Mouse (Mus musculus): ENCODE data around the gene Nfkbid. TPM values are rescaled to one million over a fixed set of nuclear protein-coding genes. Genes with fewer than 3 reads are reported as not detected.

Gene Nfkbid
- polyA plus RNA-seq, 1 experiment from 2014 or later, result 1.0 TPM

DNA sequence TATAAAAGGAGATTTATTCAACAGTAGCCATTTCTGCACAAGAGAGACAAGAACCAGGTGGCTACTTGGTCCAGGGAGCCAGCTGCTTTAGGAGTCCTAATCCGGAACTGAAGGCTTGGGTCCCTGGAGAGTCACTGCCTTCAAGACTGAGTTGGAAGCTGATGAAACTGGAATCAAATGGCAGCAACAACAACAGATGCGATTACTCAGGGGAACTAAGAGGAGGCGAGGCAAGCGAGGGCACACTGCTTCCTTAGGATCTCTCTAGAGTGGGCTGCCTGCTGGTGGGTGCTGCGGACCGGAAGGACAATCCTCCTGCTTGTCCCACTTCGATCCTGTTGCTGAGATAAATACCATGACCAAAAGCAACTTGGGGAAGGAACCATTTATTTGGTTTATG lies 21.9 kb upstream of the Nfkbid start:
- WGBS, result 38% methylated on average over 7 of the region's 7 CpGs

DNA sequence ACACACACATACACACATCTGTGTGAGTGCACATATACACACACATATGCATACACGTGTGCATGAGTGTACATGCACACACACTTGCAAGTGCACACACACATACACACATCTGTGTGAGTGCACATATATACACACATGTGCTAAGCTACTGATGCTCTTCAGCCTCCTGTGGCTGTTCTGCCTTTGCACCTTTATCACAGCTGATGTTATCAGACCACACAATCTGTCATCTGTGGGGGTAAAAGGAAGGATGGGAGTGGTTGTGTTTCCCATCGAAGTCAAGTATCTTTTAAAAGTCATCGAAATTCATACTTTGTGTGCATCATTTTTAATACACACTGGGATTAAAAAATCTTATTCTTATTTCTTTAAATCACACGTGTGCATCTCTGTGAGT lies 19.2 kb upstream of the Nfkbid start:
- Histone ChIP-seq H3K27me3 (replicated peaks; ENCODE audit: control insufficient read depth, insufficient read depth, low read length) (no peaks in the 10 kb centered on the region), H3K27ac (replicated peaks; ENCODE audit: low read depth, low read length) (no peak overlapping the region), H3K36me3 (ENCODE audit: control insufficient read depth, insufficient read depth, low read length) (no peaks in the 10 kb centered on the region), H3K9ac (ENCODE audit: low read depth, low read length) (no peak overlapping the region), H3K4me2 (ENCODE audit: low read depth, low read length) (no peak overlapping the region), H3K9me3 (ENCODE audit: control insufficient read depth, low read length) (no peaks in the 10 kb centered on the region), H3K4me1 (ENCODE audit: control insufficient read depth, insufficient read depth, low read length) (no peaks in the 10 kb centered on the region), H3K4me3 (ENCODE audit: low read depth, low read length) (no peak overlapping the region)
- DNase-seq (ENCODE audit: low spot score) (no peak), ATAC-seq (ENCODE audit: low read depth) (no peak)
- 69% methylated on average over 4 of the region's 4 CpGs for WGBS

More for the DNA sequence above, 21.9 kb upstream of the Nfkbid start:
- Histone ChIP-seq H3K36me3 (ENCODE audit: control insufficient read depth, insufficient read depth, low read length) (no peaks in the 10 kb centered on the region), H3K4me1 (ENCODE audit: control insufficient read depth, insufficient read depth, low read length) (no peaks in the 10 kb centered on the region), H3K27ac (replicated peaks; ENCODE audit: low read depth, low read length) (no peak overlapping the region), H3K27me3 (replicated peaks; ENCODE audit: control insufficient read depth, insufficient read depth, low read length) (no peaks in the 10 kb centered on the region), H3K4me3 (ENCODE audit: low read depth, low read length) (no peak overlapping the region), H3K4me2 (ENCODE audit: low read depth, low read length) (no peak overlapping the region), H3K9me3 (ENCODE audit: control insufficient read depth, low read length) (no peaks in the 10 kb centered on the region), H3K9ac (ENCODE audit: low read depth, low read length) (no peak overlapping the region)
- DNase-seq (ENCODE audit: low spot score) (peak; percentile 78), ATAC-seq (ENCODE audit: low read depth) (peak; percentile 57; the same call in 1 of the 2 replicates)

DNA sequence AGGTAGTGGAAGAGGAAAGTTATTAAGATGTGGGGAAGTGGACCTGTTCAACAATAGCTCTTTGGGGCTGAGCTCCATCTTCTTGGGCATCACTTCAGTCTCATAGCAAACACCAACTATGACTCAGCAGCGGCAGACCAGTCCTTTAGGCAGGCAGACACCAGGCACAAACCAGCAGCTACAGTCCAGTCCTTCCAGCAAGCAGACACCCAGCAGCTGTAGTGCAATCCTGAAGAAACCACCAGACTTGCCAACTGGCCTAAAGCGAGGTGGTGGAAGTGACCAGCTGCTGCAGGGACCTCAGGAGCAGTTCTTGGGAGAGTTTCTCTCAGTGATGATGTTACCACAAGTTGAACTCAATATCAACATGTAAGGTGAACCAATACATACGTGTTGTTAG lies 12.9 kb upstream of the Nfkbid start:
- Histone ChIP-seq H3K36me3 (ENCODE audit: control insufficient read depth, insufficient read depth, low read length) (no peaks in the 10 kb centered on the region), H3K9ac (ENCODE audit: low read depth, low read length) (no peak overlapping the region), H3K4me1 (ENCODE audit: control insufficient read depth, insufficient read depth, low read length) (no peaks in the 10 kb centered on the region), H3K27ac (replicated peaks; ENCODE audit: low read depth, low read length) (no peak overlapping the region), H3K9me3 (ENCODE audit: control insufficient read depth, low read length) (no peaks in the 10 kb centered on the region), H3K4me2 (ENCODE audit: low read depth, low read length) (no peak overlapping the region), H3K27me3 (replicated peaks; ENCODE audit: control insufficient read depth, insufficient read depth, low read length) (no peaks in the 10 kb centered on the region), H3K4me3 (ENCODE audit: low read depth, low read length) (no peak overlapping the region)
- WGBS, result 83% methylated on average over 3 of the region's 3 CpGs
- DNase-seq (ENCODE audit: low spot score) (no peak), ATAC-seq (ENCODE audit: low read depth) (no peak)

DNA sequence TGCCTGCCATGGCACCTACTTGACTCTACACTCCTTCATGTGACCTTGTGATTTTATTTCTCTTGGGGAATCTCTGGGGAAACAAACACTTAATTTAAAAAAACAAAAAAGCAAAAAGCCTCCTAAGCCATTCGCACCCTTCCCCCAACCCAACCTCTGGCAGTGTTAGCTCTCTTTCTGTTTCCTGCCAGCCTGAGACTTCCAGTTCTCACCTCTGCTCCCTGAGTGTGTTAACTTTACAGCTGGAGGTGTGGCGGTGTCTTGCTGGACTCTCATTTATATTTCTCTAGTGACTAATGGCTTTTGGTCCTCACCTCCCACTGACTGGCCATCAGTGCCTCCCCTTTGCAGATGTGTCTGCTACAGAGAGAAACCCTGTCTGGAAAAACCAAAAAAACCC lies 11.7 kb upstream of the Nfkbid start:
- H3K9ac ChIP-seq (ENCODE audit: low read depth, low read length), result no peak overlapping the region
- H3K4me2 ChIP-seq (ENCODE audit: low read depth, low read length), result no peak overlapping the region
- DNase-seq (ENCODE audit: low spot score) (no peak), ATAC-seq (ENCODE audit: low read depth) (no peak)
- no peak overlapping the region for H3K27ac ChIP-seq (replicated peaks; ENCODE audit: low read depth, low read length)
- no peaks in the 10 kb centered on the region for H3K27me3 ChIP-seq (replicated peaks; ENCODE audit: control insufficient read depth, insufficient read depth, low read length)
- H3K36me3 ChIP-seq (ENCODE audit: control insufficient read depth, insufficient read depth, low read length), result no peaks in the 10 kb centered on the region
- H3K4me1 ChIP-seq (ENCODE audit: control insufficient read depth, insufficient read depth, low read length), result no peaks in the 10 kb centered on the region
- no peaks in the 10 kb centered on the region for H3K9me3 ChIP-seq (ENCODE audit: control insufficient read depth, low read length)
- no peak overlapping the region for H3K4me3 ChIP-seq (ENCODE audit: low read depth, low read length)
- WGBS, result 79% methylated on average over 2 of the region's 2 CpGs

DNA sequence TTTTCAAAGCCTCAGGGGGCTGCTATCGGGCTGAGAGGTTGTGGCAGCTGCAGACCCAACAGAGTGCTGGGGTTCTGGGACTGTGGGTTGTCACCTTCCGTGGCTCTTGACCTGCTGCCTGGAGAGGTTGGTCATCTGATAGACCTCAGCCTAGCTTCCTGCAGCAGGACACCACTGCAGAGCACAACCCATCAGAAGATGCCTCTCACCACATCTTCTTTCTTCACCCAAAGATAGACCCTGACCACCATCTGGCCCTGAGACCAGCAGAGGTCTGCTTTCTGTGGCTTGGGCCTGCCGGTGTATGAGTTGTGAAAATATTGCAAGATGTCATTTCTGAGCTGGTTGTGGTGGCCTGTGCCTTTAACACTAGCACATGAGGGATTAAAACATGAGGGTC lies 10.5 kb upstream of the Nfkbid start:
- ATAC-seq (ENCODE audit: low read depth) (no peak), DNase-seq (ENCODE audit: low spot score) (no peak)
- WGBS, result 66% methylated on average over 3 of the region's 3 CpGs
- no peaks in the 10 kb centered on the region for H3K27me3 ChIP-seq (replicated peaks; ENCODE audit: control insufficient read depth, insufficient read depth, low read length)
- H3K9ac ChIP-seq (ENCODE audit: low read depth, low read length), result no peak overlapping the region
- H3K4me1 ChIP-seq (ENCODE audit: control insufficient read depth, insufficient read depth, low read length), result no peaks in the 10 kb centered on the region
- H3K9me3 ChIP-seq (ENCODE audit: control insufficient read depth, low read length), result no peaks in the 10 kb centered on the region
- H3K36me3 ChIP-seq (ENCODE audit: control insufficient read depth, insufficient read depth, low read length), result no peaks in the 10 kb centered on the region
- no peak overlapping the region for H3K4me2 ChIP-seq (ENCODE audit: low read depth, low read length)
- no peak overlapping the region for H3K4me3 ChIP-seq (ENCODE audit: low read depth, low read length)
- no peak overlapping the region for H3K27ac ChIP-seq (replicated peaks; ENCODE audit: low read depth, low read length)

DNA sequence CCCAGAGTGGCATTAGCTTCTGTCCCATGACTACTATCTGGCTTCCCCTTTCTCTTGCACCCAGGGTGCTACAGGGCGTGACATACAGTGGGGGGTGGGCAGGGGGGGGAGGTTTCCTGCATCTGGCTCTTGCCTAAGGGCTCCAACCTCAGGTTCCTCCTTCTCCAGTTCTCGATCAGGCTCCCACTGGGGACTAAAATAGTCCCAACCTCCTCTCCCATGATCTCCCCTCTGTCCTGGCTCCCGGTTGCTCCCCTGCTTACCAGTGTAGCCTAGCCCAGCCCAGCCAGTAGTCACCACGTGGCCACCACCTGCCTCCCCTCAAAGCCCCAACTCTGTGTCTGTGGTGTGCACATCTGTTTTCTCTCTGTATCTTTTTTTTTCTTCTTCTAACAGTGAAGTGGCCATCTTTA lies 8.8 kb upstream of the Nfkbid start:
- WGBS, result 38% methylated on average over 4 of the region's 4 CpGs
- ATAC-seq (ENCODE audit: low read depth), result no peak

DNA sequence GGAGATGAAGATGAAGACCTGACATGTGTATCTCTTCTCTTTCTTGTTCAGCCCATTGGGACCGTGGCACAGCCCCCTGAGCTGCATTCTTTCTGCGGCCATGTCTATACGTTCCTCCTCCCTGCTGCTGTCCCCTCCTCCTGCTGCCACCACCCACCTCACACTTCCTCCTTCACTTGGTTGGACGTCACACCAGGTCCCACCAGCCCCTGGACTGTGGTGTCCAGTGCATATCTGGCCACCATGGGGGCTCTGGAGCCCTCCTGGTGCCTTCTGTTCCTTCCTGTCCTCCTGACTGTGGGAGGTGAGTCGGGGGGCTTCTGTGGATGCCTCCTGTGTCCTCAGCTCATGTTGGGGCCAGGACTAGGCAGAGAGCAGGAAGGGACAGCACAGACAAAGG lies 7.9 kb upstream of the Nfkbid start, which contains the start of gene Tyrobp:
Gene Tyrobp, plus strand, starts transcription at position 165 of the 400 bp plus-strand sequence.
- no peak within 1 kb of the TSS for H3K27ac ChIP-seq (replicated peaks; ENCODE audit: low read depth, low read length)
- H3K27me3 ChIP-seq (replicated peaks; ENCODE audit: control insufficient read depth, insufficient read depth, low read length), result no peaks in the 10 kb centered on the region
- peaks cover 1% of the 10 kb centered on the region; the same call in 1 of the 2 replicates for H3K9me3 ChIP-seq (ENCODE audit: control insufficient read depth, low read length)
- WGBS, result 64% methylated on average over 5 of the region's 5 CpGs
- no peak within 1 kb of the TSS for H3K4me2 ChIP-seq (ENCODE audit: low read depth, low read length)
- H3K36me3 ChIP-seq (ENCODE audit: control insufficient read depth, insufficient read depth, low read length), result no peaks in the 10 kb centered on the region
- H3K4me3 ChIP-seq (ENCODE audit: low read depth, low read length), result no peak within 1 kb of the TSS
- H3K9ac ChIP-seq (ENCODE audit: low read depth, low read length), result no peak within 1 kb of the TSS
- no peak for DNase-seq (ENCODE audit: low spot score)
- no peaks in the 10 kb centered on the region for H3K4me1 ChIP-seq (ENCODE audit: control insufficient read depth, insufficient read depth, low read length)
- no peak for ATAC-seq (ENCODE audit: low read depth)

More for the DNA sequence above, 8.8 kb upstream of the Nfkbid start:
- Histone ChIP-seq H3K36me3 (ENCODE audit: control insufficient read depth, insufficient read depth, low read length) (no peaks in the 10 kb centered on the region), H3K4me1 (ENCODE audit: control insufficient read depth, insufficient read depth, low read length) (no peaks in the 10 kb centered on the region), H3K27me3 (replicated peaks; ENCODE audit: control insufficient read depth, insufficient read depth, low read length) (no peaks in the 10 kb centered on the region), H3K9ac (ENCODE audit: low read depth, low read length) (no peak overlapping the region), H3K4me2 (ENCODE audit: low read depth, low read length) (no peak overlapping the region), H3K9me3 (ENCODE audit: control insufficient read depth, low read length) (no peaks in the 10 kb centered on the region), H3K4me3 (ENCODE audit: low read depth, low read length) (no peak overlapping the region), H3K27ac (replicated peaks; ENCODE audit: low read depth, low read length) (no peak overlapping the region)
- DNase-seq (ENCODE audit: low spot score), result no peak

DNA sequence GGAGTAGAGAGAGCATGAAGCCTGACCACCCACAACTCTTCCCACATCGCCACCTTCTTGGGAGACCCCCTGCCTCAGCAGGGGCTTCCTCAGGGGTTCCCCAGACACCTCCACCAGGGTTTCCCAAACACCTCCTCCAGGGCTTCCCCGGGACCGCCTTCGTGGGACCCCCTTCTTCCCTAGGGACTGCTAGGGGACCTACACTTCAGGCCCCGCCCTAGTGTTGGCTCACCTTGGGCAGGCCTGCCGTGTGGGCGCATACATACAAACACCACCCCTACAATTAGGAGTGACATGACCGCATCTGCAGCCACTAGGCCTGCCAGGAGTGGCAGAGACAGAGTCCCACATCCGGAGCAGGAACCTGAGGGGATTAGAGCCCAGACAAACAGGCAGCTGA lies 3.7 kb upstream of the Nfkbid start:
- DNase-seq (ENCODE audit: low spot score) (no peak), ATAC-seq (ENCODE audit: low read depth) (no peak)
- Histone ChIP-seq H3K4me2 (ENCODE audit: low read depth, low read length) (no peak overlapping the region), H3K27ac (replicated peaks; ENCODE audit: low read depth, low read length) (no peak overlapping the region), H3K9ac (ENCODE audit: low read depth, low read length) (no peak overlapping the region), H3K36me3 (ENCODE audit: control insufficient read depth, insufficient read depth, low read length) (no peaks in the 10 kb centered on the region), H3K4me3 (ENCODE audit: low read depth, low read length) (no peak overlapping the region), H3K27me3 (replicated peaks; ENCODE audit: control insufficient read depth, insufficient read depth, low read length) (no peaks in the 10 kb centered on the region; the same call in 1 of the 2 replicates), H3K4me1 (ENCODE audit: control insufficient read depth, insufficient read depth, low read length) (no peaks in the 10 kb centered on the region), H3K9me3 (ENCODE audit: control insufficient read depth, low read length) (peaks cover 7% of the 10 kb centered on the region; the same call in 1 of the 2 replicates)
- 69% methylated on average over 9 of the region's 9 CpGs for WGBS
